Mouse (Mus musculus) adrenal gland, postnatal 36 days (tissue): ENCODE measurements at regions not wholly inside any gene's neighbourhood (a gene's known extent, or its start where the extent isn't known, plus 50 kb on each side); places are given as distances from the start of the nearest gene placed in this dataset. TPM values are rescaled to one million over a fixed set of nuclear protein-coding genes. Genes with fewer than 3 reads are reported as not detected.
A peak's percentile ranks its signal among the peaks of the same experiment; 100 is the strongest.

ENCODE experiments used
- DNase-seq, 2 experiments: peaks; one replicate each; pipeline ENCODE4 v3.0.0; 2021; ENCODE audit warnings: mixed read lengths in 1 of 2
- microRNA-seq: library from miRNA; unstranded; fragments of <30 nt; microRNA quantifications from one replicate; pipeline ENCODE4 v1.2.0, GENCODE M21; 2021

GRCm38 (mm10) chr8:107864802-107865651 lies 77.4 kb upstream of the Zfhx3 start:
- no peak for DNase-seq

GRCm38 (mm10) chr8:107865744-107866143 lies 76.7 kb upstream of the Zfhx3 start:
- DNase-seq, result no peak

- no peak for DNase-seq
Observed at GRCm38 (mm10) chr8:107871718-107872117, 70.7 kb upstream of the Zfhx3 start.

- DNase-seq, result no peak
Observed at GRCm38 (mm10) chr8:107872121-107872520, 70.3 kb upstream of the Zfhx3 start.

GRCm38 (mm10) chr8:107876455-107876854 lies 66.0 kb upstream of the Zfhx3 start:
- no peak for DNase-seq

GRCm38 (mm10) chr8:107881851-107882250 lies 60.6 kb upstream of the Zfhx3 start:
- DNase-seq, result peak; percentile 72 to 73

GRCm38 (mm10) chr8:107885547-107885946 lies 56.9 kb upstream of the Zfhx3 start:
- DNase-seq, result no peak

- no peak for DNase-seq
Observed at GRCm38 (mm10) chr8:107885971-107886370, 56.5 kb upstream of the Zfhx3 start.

- DNase-seq, result no peak
Observed at GRCm38 (mm10) chr8:107886516-107887253, 55.8 kb upstream of the Zfhx3 start.

- no peak for DNase-seq
Observed at GRCm38 (mm10) chr8:107887333-107887732, 55.1 kb upstream of the Zfhx3 start.

- DNase-seq, result no peak
Observed at GRCm38 (mm10) chr8:107890922-107891321, 51.5 kb upstream of the Zfhx3 start.

Small RNA genes in the stretch of these regions (microRNA-seq; reads per million reads assigned to microRNA genes)
- gene Gm22825 (not detected), gene Gm23646 (not detected)
